Mouse (Mus musculus) retina, postnatal 1 day (tissue): Measurements from ENCODE around the gene Abhd10.

Source experiments
- DNase-seq: peaks from one replicate; pipeline ENCODE4 v3.0.0-alpha.2; 2012

The Abhd10 gene

DNA sequence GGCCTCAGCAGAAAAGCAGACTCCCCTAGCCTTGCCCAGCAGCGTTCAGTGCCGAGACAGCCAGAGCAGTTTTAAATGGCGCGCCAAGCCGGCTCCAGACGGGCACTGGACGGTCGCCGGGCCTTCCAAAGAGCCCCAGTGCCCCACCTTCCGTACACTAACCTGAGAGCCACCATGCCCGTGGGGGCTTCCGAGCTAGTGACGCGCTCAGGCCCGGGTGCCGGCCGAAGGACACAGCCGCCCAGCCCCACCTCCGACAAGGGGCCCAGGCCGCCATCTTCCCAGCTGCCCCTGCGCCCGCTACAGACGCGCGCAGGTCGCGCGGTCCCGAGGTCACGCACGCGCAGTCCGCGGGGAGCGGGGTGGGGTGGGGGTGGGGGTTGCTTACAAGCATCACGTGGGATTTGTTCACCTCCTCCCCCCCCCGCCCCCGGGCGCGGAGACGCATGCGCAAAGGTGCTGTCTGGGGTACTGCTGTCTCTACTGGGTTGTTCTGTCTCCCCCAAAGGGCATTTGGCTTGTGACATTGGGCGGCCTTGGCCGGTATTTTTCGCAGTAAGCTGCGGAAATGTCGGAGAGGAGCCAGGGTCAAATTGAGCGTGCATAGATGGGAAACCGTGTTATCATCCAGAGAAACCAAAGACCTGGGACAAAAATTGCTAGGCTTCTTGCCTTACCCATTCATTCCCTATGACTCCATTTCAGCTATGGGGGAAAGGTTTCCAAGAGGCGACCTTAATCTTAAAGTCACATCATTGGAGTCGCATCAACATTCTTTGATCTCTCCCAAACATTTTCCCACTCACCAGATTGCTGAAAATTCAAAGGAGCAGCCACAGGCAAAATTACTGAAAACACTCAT, at the start of gene Abhd10:
TSS of gene Abhd10 (minus strand) at position 341 of the 862 bp plus-strand sequence.
- DNase-seq: peak; percentile 97

- DNase-seq: no peak
These were observed 48.5 kb upstream of the Abhd10 start for GRCm38 (mm10) chr16:45791286-45791685.

- DNase-seq: no peak
These were observed 46.6 kb upstream of the Abhd10 start for GRCm38 (mm10) chr16:45789311-45789710.

GRCm38 (mm10) chr16:45787650-45788049, 44.9 kb upstream of the Abhd10 start:
- DNase-seq: no peak

DNA sequence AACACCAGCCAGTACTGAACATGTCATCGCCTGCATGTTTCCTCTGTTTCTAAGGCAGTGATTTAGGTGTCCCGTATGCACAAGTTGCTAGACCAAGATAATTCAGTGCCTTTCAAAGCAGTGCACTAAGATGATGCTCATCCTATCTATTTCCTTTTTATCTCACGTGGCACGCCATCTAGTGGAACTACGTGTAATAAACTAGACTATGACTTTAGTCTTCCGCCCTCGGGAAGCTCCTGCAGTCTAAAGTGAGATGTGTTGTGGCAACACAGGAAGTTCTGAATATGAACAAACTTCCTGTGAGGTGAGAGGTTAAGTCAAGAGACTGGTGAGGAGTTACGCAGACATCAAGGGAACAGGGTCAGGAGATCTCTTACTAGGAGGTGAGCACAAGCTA, 43.9 kb upstream of the Abhd10 start:
- peak; percentile 24 for DNase-seq

DNA sequence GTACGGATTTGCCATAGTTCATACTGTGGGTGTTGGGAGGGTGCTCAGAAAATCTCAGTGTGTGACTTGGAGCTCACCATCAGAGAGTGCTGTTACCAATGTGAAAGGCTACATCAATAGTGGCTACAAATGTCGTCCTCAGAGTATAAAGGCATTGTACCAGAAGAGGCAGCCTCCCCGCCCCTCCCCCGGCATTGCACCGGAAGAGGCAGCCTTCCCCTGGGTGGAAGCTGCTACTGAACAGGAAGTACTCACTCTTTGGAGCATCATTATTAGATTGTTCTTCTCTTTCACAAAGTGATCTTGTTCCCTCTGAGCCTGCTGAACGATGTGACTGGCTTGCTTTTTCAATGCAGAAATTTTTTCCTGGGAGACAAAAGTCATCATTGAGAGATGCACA, 37.2 kb upstream of the Abhd10 start:
- DNase-seq: no peak

DNA sequence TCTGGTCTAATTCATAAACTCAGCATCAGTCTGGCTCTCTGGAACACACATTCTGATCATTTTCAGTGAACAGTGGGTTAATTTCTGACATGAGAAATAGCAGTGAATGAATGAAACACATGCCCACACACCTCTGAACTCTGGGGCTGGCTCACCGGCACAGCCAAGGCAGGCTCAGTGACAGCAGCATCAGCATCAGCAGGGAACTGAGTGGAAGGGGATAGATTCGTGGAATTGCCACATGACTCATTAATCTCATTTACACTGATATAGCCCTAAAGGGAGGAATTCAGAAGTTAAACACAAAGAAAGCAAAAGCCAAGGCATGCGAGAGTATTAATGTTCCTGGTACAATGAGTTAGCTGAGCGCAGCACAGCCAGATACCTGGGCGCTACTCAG, 32.1 kb upstream of the Abhd10 start:
- no peak for DNase-seq

DNA sequence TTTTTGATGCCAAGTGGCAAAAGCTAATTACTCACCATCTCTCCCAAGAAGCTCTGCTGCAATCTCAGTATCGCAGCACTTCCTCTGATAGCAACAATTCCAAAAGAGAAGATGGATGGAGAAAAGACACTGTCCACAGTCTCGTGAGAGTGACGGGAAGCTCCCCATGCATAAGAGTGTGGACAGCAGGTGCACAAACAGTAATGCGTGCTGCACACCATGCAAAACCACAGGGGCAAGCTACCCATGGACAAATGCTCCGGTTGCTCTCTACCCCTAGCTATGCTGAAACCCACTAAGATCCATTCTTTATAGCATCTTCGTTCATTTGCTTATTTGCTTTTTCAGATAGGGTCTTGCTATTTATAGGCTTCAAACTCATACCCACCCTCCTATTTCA, 28.2 kb upstream of the Abhd10 start:
- no peak for DNase-seq

DNA sequence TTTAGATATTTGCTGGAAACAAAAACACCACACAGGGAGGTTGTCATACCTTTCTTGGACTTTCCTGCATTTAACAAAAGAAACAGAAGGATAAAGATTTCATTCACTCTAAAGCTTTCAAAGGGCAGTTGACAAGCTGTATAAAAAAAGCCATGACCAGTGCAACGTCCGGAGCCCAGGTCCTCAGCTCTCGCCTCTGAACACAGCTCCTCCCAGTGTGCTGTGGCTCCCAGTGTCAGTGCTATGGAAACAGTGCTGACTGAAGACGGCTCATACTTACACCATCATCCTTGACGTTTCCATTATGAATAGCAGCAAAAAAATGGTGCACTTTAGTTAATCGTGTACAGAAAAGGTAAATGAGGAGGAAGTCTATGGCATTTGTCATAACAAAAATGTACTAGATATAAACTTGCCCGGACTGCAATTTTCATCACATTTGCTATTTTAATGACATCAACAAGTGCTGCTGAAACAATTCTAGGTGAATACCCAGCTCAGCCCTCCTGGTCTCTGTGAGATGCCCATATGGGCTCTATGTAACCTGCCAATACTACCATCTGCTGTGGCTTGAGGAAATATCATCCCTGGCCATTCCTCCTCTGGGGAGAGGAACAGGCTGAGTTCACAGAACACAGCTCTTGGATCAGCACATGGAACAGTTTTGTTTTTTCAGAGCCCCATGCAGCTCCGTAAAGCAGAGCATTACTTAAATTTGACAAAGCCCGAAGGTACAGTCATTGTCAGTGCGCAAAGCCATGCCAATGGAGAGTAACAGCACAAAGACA, 25.3 kb upstream of the Abhd10 start:
- DNase-seq: no peak

- no peak for DNase-seq
These were observed 24.7 kb upstream of the Abhd10 start for GRCm38 (mm10) chr16:45767434-45767833.

DNA sequence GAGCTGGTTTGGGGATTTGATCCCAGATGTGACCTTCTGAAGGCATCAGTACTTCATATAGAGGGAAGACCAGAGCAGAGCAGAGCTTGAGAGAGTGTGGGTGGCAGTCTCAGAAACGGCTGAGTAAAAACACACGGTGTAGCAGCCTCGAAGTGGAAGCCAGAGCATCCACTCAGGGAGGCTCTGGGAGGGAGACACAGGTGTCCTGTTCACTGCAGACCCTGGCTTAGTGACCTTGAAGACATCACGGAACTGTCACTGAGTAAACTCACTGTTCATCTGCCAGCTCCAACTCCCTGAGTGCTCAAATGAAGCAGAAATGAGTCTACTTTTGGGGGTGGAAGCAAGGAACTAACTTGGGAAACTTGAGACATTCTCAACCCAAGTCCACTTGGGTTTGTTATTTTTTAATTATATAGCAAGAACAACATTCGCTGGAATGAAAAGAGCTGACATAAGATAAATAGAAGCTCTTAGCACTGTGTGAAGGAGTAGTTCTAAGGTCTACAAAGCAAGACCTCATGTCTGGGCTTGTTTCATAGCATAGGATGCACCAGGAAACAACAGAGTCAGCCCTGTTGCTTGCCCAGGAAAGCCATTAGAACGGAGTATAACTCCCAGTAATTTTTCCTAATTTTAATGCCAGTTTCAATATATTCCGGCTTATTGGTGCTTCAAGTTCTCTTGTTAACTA, 23.2 kb upstream of the Abhd10 start:
- DNase-seq: no peak

DNA sequence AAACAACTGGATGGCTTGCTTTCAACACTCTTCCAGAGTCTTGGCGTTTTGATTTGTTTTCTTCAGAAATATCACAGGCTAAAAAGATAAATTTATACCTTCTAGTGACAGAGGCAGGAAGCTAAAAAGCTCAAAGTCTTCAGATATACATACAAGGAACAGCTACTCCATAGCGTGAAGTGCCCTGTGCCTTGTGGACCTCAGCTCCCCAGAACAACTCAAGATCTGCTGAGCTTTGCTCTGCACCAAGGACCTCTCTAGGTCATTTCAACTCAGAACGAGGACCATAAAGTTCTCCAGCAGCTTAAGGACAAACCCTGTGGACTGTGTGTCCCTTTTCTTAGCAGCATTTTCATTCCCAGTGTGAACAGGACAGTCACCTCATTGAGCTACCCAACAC, 22.3 kb upstream of the Abhd10 start:
- DNase-seq: no peak

GRCm38 (mm10) chr16:45762859-45763505, 20.2 kb upstream of the Abhd10 start:
- DNase-seq: no peak

DNA sequence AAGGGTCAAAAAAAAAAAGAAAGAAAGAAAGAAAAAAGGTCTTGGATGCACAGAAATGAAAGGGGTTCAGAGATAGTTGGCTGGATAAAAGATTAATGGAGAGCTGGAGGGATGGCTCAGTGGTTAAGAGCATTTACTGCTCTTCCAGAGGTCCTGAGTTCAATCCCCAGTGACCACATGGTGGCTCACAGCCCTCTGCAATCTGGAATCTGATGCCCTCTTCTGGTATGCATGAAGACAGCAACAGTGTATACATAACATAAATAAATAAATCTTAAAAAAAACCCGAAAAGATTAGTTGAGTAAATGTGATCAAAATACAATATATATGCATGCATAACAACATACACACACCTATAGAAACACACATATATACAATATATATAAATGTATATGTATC, 18.7 kb upstream of the Abhd10 start:
- no peak for DNase-seq

GRCm38 (mm10) chr16:45758726-45759269, 16.0 kb upstream of the Abhd10 start:
- DNase-seq: no peak

DNA sequence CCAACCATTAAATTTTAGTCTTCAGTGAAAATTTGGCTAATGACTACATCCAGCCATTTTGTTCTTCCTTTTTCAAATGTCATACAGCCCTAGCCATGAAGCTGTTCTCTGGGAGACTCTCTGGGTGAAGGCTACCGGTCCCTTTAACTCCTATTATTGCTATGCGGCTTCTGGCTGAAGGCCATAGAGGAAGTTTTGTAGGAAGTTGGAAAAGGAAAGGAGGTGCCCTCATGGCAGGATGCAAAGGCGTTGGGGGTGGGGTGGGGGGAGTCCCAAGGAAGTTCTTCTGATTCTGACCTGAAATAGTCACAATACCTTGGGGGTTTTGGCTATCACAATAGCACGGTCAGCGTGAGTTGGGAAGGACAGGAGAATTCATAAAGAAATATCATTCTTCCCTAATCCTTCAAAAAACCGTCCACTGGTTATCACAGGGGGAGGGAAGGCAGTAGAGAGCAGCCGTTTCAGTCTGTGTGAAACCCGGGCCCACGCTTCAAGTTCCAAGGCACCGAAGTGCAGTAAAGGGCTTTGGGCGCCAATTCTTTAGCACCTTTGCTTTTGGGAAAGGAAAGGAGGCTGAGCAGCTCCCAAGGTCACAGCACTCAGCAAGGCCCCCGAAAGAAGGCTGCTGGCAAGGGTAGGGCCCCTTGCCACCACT, 14.8 kb upstream of the Abhd10 start:
- DNase-seq: no peak

GRCm38 (mm10) chr16:45756855-45757254, 14.1 kb upstream of the Abhd10 start:
- peak; percentile 78 for DNase-seq

GRCm38 (mm10) chr16:45743591-45744144, 913 bp upstream of the Abhd10 start:
- DNase-seq: peak; percentile 46

- no peak for DNase-seq
These were observed 4.9 kb downstream of the Abhd10 start for GRCm38 (mm10) chr16:45737880-45738279.

DNA sequence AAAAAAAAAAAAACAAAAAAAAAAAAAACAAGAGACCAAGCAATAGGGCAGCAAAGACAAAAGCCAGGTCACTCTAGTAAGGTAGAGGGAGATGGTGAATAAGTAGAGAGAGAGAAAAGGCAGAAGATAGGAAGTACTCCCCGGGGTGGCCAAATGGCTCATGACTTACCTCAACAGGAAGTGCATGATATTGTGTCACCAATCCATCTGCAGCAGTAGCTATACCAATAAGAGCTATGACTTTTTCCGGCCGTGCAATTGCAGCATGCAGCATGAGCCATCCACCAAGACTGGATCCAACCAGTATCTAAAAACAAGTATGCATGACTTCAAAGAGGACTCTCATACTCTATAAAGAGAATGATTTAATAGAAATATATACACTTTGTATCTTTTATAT, 6.0 kb downstream of the Abhd10 start:
- no peak for DNase-seq

GRCm38 (mm10) chr16:45729163-45729562, 13.6 kb downstream of the Abhd10 start:
- DNase-seq: no peak

DNA sequence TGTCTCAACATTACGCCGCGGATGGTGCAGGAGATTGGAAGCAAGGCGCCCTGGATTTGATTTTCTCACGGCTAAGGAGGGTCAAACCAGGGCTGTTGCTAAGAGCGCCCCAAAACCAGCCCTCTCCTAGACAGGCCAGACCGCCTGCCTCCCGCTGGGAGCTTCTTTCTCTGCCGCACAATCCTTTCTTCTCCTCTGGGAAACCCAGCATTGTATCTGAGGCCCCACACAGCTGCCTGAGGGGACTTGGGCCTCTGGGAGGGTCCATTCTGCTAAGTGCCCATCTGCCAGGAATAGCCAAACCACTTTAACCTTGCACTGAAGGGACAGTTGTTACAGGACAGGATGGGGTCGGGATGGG, 18.0 kb downstream of the Abhd10 start:
- peak; percentile 90 for DNase-seq
